Mouse (Mus musculus) spleen, adult 10 weeks (tissue): ENCODE results near the gene Rab19. TPM values are rescaled to one million over a fixed set of nuclear protein-coding genes. Genes with fewer than 3 reads are reported as not detected.

Experiments
- polyA plus RNA-seq: library from polyadenylated mRNA; stranded (reverse); fragments of 350-450 nt; fragmentation: Illumina TruSeq; extraction: RNeasy Lipid Tissue Mini Kit (QIAGEN cat#74804); gene quantifications from one replicate; pipeline ENCODE4 v1.2.3, GENCODE M21; 2015; ENCODE audit warnings: low replicate concordance; ENCODE audit not compliant: insufficient read depth

Rab19 gene
- 13.9 TPM for polyA plus RNA-seq

DNA sequence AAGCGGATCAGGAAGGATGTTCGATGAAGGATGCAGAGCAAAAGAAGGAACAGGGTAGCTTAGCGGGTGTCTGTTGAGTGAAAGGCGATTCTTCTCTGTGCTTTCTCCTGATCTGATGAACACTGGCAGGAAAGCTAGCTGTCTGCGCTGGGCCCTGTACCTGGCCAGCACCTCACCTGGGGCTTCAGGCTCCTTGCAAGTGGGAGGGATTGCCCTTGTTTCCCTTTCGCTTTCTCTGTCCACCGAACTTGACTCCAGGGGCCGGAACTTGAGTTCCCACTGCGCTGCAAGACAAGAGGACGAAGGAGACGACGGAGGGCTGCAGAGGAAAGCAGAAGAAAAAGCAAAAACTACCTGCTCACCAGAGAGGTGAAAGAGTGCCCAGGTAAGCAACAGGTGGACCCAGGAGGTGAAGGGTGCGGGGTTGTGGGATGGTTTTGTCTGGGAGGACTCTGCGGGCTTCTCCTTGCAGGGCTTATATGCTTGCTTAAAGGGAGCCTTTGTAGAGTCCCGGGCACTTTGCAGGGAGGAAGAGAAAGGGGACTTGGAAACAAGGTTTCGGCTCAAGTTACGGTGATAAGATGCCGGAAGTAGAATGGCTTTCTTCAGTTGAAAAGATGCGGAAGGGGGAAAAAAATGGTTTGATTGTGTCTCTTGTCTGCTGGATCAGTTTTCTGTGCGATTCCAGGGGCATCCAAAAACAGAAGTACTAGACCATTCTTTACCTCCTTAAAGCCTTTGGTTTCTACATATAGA is at the start of gene Rab19:
TSS of gene Rab19 (plus strand) at position 51 of the 756 bp plus-strand sequence.

DNA sequence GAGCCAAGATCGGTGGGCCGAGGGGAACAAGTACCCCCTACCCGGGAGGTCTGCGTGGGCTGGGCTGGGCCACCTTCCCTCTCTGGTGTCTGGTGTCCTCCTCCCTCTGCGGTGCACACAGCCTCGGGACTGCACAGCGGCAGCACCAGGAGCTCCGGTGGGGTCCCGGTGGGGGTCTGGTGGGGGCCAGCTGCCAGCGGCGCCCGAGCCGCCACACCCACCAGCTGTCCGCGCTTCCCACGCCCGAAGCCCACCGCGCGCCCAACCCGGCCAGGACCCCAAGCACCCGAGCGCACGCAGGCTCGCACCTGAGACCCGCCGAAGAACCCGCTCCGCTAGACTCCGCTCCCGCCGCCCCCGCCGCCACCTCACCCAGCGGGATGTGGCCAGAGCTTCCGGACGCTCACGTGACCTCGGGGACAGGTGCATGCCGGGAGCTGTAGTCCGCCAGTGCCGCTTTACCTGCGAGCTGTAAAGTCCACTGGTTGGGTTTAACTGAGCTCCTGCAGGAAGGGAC is 3.6 kb upstream of the Rab19 start, which contains the start of gene Slc37a3:
TSS of gene Slc37a3 (minus strand) at position 365 of the 517 bp plus-strand sequence.

DNA sequence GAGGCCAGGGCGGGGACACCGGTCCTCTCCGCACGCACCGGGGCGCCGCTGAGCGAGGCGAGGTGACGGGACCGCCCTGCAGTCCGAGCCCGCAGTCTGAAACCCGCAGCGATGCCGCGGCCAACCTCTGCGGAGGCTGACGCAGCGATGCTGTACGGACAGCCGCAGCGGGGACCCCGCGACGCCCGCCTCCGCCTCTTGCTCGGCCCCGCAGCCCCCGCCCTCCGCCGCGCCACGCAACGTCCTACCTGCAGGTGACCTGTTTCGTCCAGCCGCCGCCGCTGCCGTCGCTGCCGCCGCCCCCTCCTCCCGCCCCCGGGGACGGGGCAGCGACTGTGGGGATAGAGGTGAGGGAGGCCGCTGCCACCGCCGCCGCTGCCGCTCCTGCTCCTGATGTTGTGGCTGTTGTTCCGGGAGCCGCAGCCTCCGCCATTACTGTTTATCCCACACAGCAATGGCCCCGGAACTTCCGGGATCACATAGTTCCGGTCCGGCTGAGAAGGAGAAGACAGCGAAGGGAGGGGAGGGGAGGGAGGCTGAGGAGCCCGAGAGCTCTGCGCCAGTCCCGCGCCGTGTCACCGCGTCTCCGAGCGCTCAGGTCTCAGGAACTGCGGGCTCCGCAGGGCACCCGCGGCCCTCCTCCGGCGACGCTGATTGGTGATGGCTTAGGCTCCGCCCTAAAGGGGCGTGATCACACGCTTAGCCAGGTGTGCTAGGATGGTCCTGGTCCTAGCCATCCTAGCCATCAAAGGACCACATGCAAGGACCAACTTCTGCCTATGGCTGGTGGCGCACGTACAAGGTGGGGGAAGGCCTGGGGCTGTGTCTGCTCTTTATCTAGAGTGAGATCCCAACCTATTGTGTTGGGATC is 39.1 kb downstream of the Rab19 start, which contains the start of gene Mkrn1:
TSS of gene Mkrn1 (minus strand) at position 612 of the 871 bp plus-strand sequence.

Other genes with a start within 250 kb of the Rab19 start
- 64.2 TPM for gene Kdm7a, start 174.4 kb upstream of the Rab19 start, polyA plus RNA-seq
- 37.4 TPM for gene Slc37a3, start 3.5 kb upstream of the Rab19 start, polyA plus RNA-seq
- 288 TPM for gene Mkrn1, start 39.3 kb downstream of the Rab19 start, polyA plus RNA-seq
- 5.7 TPM for gene Dennd2a, start 176.7 kb downstream of the Rab19 start, polyA plus RNA-seq
- gene Adck2, start 192.7 kb downstream of the Rab19 start, polyA plus RNA-seq = 21.6 TPM
- gene Gm42420, start 204.6 kb downstream of the Rab19 start, polyA plus RNA-seq = not detected
- gene Ndufb2, start 211.4 kb downstream of the Rab19 start, polyA plus RNA-seq = 65.7 TPM